Mouse (Mus musculus): ENCODE data around the gene Pds5b. TPM values are rescaled to one million over a fixed set of nuclear protein-coding genes. Genes with fewer than 3 reads are reported as not detected.
"Not testable (repeated sequence)": the region's sequence is repeated elsewhere in the genome, so short reads cannot be mapped to it uniquely, and the experiment has no call there.

Gene Pds5b
- total and polyA plus RNA-seq, 3 experiments: 3.7 to 16.1 (median 15.6) TPM

- peak; percentile 92 to 96 for DNase-seq
- H3K4me3 ChIP-seq: peak overlapping the region; percentile 100
- intact Hi-C loops (cut with DNase I): loop anchor here (1.0 to 10.0 kb wide), 3 partner anchors 8 to 211 kb away; partner anchors contain the start of genes Brca2 and Pds5b
- peaks cover 4% of the 10 kb centered on the region for H3K4me1 ChIP-seq (ENCODE audit: control insufficient read depth, insufficient read depth, low read length)
- H3K79me2 ChIP-seq (replicated peaks; ENCODE audit: control insufficient read depth, insufficient read depth, low read length): peaks cover 2% of the 10 kb centered on the region
- H3K27ac ChIP-seq: peak overlapping the region; percentile 88
- WGBS: under 1% methylated on average over 52 of the region's 52 CpGs
- TF ChIP-seq CTCF (IDR thresholded peaks at IDR 0.05) (peak; percentile 91), EP300 (IDR thresholded peaks at IDR 0.05; ENCODE audit: insufficient read depth, low read depth, low read length) (0 out of 2 replicates have a peak, but pooled peaks have one; percentile 31), POLR2A (IDR thresholded peaks at IDR 0.05; ENCODE audit: insufficient read depth, low read depth, low read length) (peak; percentile 90)
- H3K27me3 ChIP-seq (ENCODE audit: control insufficient read depth, insufficient read depth, low read length): no peaks in the 10 kb centered on the region
- H3K9ac ChIP-seq (ENCODE audit: low read depth, low read length): peak overlapping the region; percentile 88
- peaks cover 19% of the 10 kb centered on the region for H3K36me3 ChIP-seq (ENCODE audit: control insufficient read depth, insufficient read depth, low read length)
Measured at GRCm38 (mm10) chr5:150665132-150665954, 8.2 kb upstream of the Pds5b start.

GRCm38 (mm10) chr5:150666133-150666739 is 7.3 kb upstream of the Pds5b start, which contains the start of gene N4bp2l2:
TSS of gene N4bp2l2 (minus strand) at chr5:150666183.
- intact Hi-C loops (cut with DNase I): loop anchor here (10.0 kb wide), 1 partner anchor 211 kb away; no protein-coding TSS in a partner anchor
- H3K27me3 ChIP-seq (ENCODE audit: control insufficient read depth, insufficient read depth, low read length); DNase-seq; H3K4me1 ChIP-seq (ENCODE audit: control insufficient read depth, insufficient read depth, low read length); H3K79me2 ChIP-seq (replicated peaks; ENCODE audit: control insufficient read depth, insufficient read depth, low read length): not testable (repeated sequence)
- Histone ChIP-seq H3K4me3 (peak within 1 kb of the TSS; percentile 100), H3K9ac (ENCODE audit: low read depth, low read length) (peak within 1 kb of the TSS; percentile 88), H3K36me3 (ENCODE audit: control insufficient read depth, insufficient read depth, low read length) (peaks cover 14% of the 10 kb centered on the region), H3K27ac (peak within 1 kb of the TSS; percentile 88)
- WGBS: 89% methylated on average over 9 of the region's 9 CpGs

- Histone ChIP-seq H3K79me2 (replicated peaks; ENCODE audit: control insufficient read depth, insufficient read depth, low read length) (no peaks in the 10 kb centered on the region), H3K4me3 (no peak overlapping the region), H3K36me3 (ENCODE audit: control insufficient read depth, insufficient read depth, low read length) (no peaks in the 10 kb centered on the region), H3K9ac (ENCODE audit: low read depth, low read length) (no peak overlapping the region), H3K27me3 (ENCODE audit: control insufficient read depth, insufficient read depth, low read length) (no peaks in the 10 kb centered on the region), H3K27ac (no peak overlapping the region), H3K4me1 (ENCODE audit: control insufficient read depth, insufficient read depth, low read length) (no peaks in the 10 kb centered on the region)
- no peak for DNase-seq
- WGBS: 58% methylated on average over 4 of the region's 4 CpGs
- TF ChIP-seq CTCF (IDR thresholded peaks at IDR 0.05) (no peak), EP300 (IDR thresholded peaks at IDR 0.05; ENCODE audit: insufficient read depth, low read depth, low read length) (no peak), POLR2A (IDR thresholded peaks at IDR 0.05; ENCODE audit: insufficient read depth, low read depth, low read length) (no peak)
- intact Hi-C loops (cut with DNase I): loop anchor here (10.0 kb wide), 1 partner anchor 214 kb away; no protein-coding TSS in a partner anchor
Measured at GRCm38 (mm10) chr5:150668731-150669130, 4.8 kb upstream of the Pds5b start.

- Histone ChIP-seq H3K4me1 (ENCODE audit: control insufficient read depth, insufficient read depth, low read length) (no peaks in the 10 kb centered on the region; the same call in 1 of the 2 replicates), H3K9ac (ENCODE audit: low read depth, low read length) (no peak overlapping the region), H3K79me2 (replicated peaks; ENCODE audit: control insufficient read depth, insufficient read depth, low read length) (0 out of 2 replicates have a peak, but pooled peaks cover 1% of the 10 kb centered on the region), H3K27ac (no peak overlapping the region), H3K36me3 (ENCODE audit: control insufficient read depth, insufficient read depth, low read length) (no peaks in the 10 kb centered on the region; the same call in 1 of the 2 replicates), H3K27me3 (ENCODE audit: control insufficient read depth, insufficient read depth, low read length) (no peaks in the 10 kb centered on the region), H3K4me3 (no peak overlapping the region)
- no peak for DNase-seq
- no peak for TF ChIP-seq EP300 (IDR thresholded peaks at IDR 0.05; ENCODE audit: insufficient read depth, low read depth, low read length)
- no peak for TF ChIP-seq CTCF (IDR thresholded peaks at IDR 0.05)
- no peak for TF ChIP-seq POLR2A (IDR thresholded peaks at IDR 0.05; ENCODE audit: insufficient read depth, low read depth, low read length)
- intact Hi-C loops (cut with DNase I): loop anchor here (5.0 kb wide), 1 partner anchor 45 kb away; no protein-coding TSS in a partner anchor
- WGBS: 90% methylated on average over 7 of the region's 7 CpGs
Measured at GRCm38 (mm10) chr5:150672343-150672742, 1.2 kb upstream of the Pds5b start.

GRCm38 (mm10) chr5:150673880-150674621 is 512 bp downstream of the Pds5b start:
- no peak for DNase-seq
- intact Hi-C loops (cut with DNase I): loop anchor here (1.0 to 5.0 kb wide), 4 partner anchors 9 to 694 kb away; no protein-coding TSS in a partner anchor

More at GRCm38 (mm10) chr5:150673880-150674621, 512 bp downstream of the Pds5b start:
- H3K27ac ChIP-seq: peak overlapping the region; percentile 85
- WGBS: under 1% methylated on average over 52 of the region's 91 CpGs
- H3K27me3 ChIP-seq (ENCODE audit: control insufficient read depth, insufficient read depth, low read length): no peaks in the 10 kb centered on the region
- H3K9ac ChIP-seq (ENCODE audit: low read depth, low read length): peak overlapping the region; percentile 97
- no peaks in the 10 kb centered on the region; the same call in 1 of the 2 replicates for H3K4me1 ChIP-seq (ENCODE audit: control insufficient read depth, insufficient read depth, low read length)
- TF ChIP-seq EP300 (IDR thresholded peaks at IDR 0.05; ENCODE audit: insufficient read depth, low read depth, low read length) (no peak), POLR2A (IDR thresholded peaks at IDR 0.05; ENCODE audit: insufficient read depth, low read depth, low read length) (no peak), CTCF (IDR thresholded peaks at IDR 0.05) (no peak)
- peaks cover 4% of the 10 kb centered on the region for H3K79me2 ChIP-seq (replicated peaks; ENCODE audit: control insufficient read depth, insufficient read depth, low read length)
- peak overlapping the region; percentile 75 for H3K4me3 ChIP-seq
- no peaks in the 10 kb centered on the region; the same call in 1 of the 2 replicates for H3K36me3 ChIP-seq (ENCODE audit: control insufficient read depth, insufficient read depth, low read length)
